9 mouse cellular contexts compared by ENCODE assay signal in the genomic region with DNA sequence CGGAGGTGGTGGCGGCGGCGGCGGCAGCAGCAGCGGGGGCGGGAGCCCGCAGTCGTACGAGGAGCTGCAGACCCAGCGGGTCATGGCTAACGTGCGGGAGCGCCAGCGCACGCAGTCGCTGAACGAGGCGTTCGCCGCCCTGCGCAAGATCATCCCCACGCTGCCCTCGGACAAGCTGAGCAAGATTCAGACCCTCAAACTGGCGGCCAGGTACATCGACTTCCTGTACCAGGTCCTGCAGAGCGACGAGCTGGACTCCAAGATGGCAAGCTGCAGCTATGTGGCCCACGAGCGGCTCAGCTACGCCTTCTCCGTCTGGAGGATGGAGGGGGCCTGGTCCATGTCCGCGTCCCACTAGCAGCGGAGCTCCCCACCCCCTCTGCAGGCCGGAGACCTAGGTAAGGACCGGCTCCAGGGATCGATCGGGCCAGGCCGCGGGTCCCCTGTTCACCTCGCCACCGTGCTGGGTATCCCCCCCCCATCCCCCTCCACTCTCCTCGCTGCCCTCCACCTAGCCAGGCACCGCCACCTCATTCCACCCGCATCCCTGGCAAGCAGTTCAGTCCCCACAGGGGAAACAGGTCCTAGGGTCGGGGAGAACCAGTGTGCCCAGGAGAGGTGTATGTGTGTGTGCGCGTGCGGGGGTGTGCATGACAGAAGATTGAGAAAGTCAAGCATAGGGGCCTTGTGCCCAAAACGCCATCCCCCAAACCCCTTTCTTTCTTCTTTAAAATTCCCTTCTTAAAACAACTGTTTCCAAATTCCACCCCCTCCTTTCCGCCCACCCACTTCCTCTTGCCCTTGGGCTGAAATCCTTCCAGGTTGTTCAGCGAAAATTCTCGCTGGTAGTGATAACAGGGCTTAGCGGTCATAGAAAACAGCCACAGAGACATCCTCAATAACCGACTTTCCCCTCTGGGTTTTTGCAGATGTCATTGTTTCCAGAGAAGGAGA. TPM values are rescaled to one million over a fixed set of nuclear protein-coding genes. Genes with fewer than 3 reads are reported as not detected.
DNase-seq lines count a peak whose midpoint lies in the region; ATAC-seq and TF ChIP-seq lines count a peak whose summit lies in the region.
"Had no signal": no experiment of that assay in that cellular context is flagged by ENCODE, and none has a peak within 500 bp of the region (broad histone marks: within the 10 kb centered on the region; RNA-seq: fewer than 3 reads in every experiment).

No protein-coding gene starts in this region.

- no peaks in the 10 kb centered on the region for H3K36me3 ChIP-seq in kidney, embryonic 16.5 days (ENCODE audit: insufficient read depth, low read length)
- H3K36me3 ChIP-seq in G1E (replicated peaks): no peaks in the 10 kb centered on the region
- no peaks in the 10 kb centered on the region for H3K36me3 ChIP-seq in embryonic facial prominence, embryonic 11.5 days (replicated peaks; ENCODE audit: control insufficient read depth, insufficient read depth, low read depth, low read length)
- no peaks in the 10 kb centered on the region for H3K36me3 ChIP-seq in hindbrain, embryonic 10.5 days
- no peaks in the 10 kb centered on the region for H3K36me3 ChIP-seq in liver, postnatal 0 days (replicated peaks; ENCODE audit: insufficient read depth, low read length)

- peak overlapping the region; percentile 68 for H3K9ac ChIP-seq in kidney, embryonic 16.5 days (replicated peaks; ENCODE audit: low read length)
- peak overlapping the region; percentile 97 for H3K9ac ChIP-seq in embryonic facial prominence, embryonic 11.5 days (replicated peaks; ENCODE audit: low read length)
- peak overlapping the region; percentile 48 for H3K9ac ChIP-seq in liver, postnatal 0 days (replicated peaks)

- WGBS in kidney, embryonic 16.5 days: under 1% methylated on average over 50 of the region's 56 CpGs
- under 1% methylated on average over 47 of the region's 56 CpGs for WGBS in embryonic facial prominence, embryonic 11.5 days
- under 1% methylated on average over 56 of the region's 56 CpGs for WGBS in hindbrain, embryonic 10.5 days
- 2% methylated on average over 46 of the region's 56 CpGs for WGBS in liver, postnatal 0 days (ENCODE audit: insufficient replicate concordance)

- H3K27ac ChIP-seq in kidney, embryonic 16.5 days (ENCODE audit: low read length): peak overlapping the region; percentile 60; the same call in 1 of the 2 replicates
- H3K27ac ChIP-seq in embryonic facial prominence, embryonic 11.5 days (replicated peaks; ENCODE audit: low read depth, low read length): peak overlapping the region; percentile 98
- peak overlapping the region; percentile 90 for H3K27ac ChIP-seq in hindbrain, embryonic 10.5 days
- H3K27ac ChIP-seq in liver, postnatal 0 days (ENCODE audit: low read depth): no peak overlapping the region

- TF ChIP-seq EP300 in liver, postnatal 0 days (IDR thresholded peaks at IDR 0.05; ENCODE audit: low read depth): no peak

- ATAC-seq in kidney, embryonic 16.5 days (ENCODE audit: low FRiP score, low TSS enrichment): peak; percentile 64
- no peak for ATAC-seq in G1E (ENCODE audit: extremely low read depth, insufficient number of reproducible peaks, low FRiP score, poor library complexity, severe bottlenecking)
- peak; percentile 15; the same call in 1 of the 2 replicates for ATAC-seq in embryonic facial prominence, embryonic 11.5 days (replicated peaks; ENCODE audit: insufficient number of reproducible peaks, low FRiP score, low TSS enrichment, low read depth)
- ATAC-seq in liver, postnatal 0 days: no peak
- ATAC-seq in megakaryocyte-erythroid progenitor cell, adult 5-6 weeks (replicated peaks; ENCODE audit: low FRiP score, low TSS enrichment, poor library complexity, severe bottlenecking): no peak

- H3K4me2 ChIP-seq in kidney, embryonic 16.5 days (replicated peaks; ENCODE audit: low read depth, low read length): peak overlapping the region; percentile 68
- peak overlapping the region; percentile 78 for H3K4me2 ChIP-seq in embryonic facial prominence, embryonic 11.5 days (ENCODE audit: low read depth, low read length)
- H3K4me2 ChIP-seq in liver, postnatal 0 days (ENCODE audit: low read depth, low read length): peak overlapping the region; percentile 72

- H3K4me3 ChIP-seq in kidney, embryonic 16.5 days (ENCODE audit: low read length): peak overlapping the region; percentile 68
- peak overlapping the region; percentile 2; the same call in 1 of the 2 replicates for H3K4me3 ChIP-seq in G1E (ENCODE audit: low read depth, low read length)
- peak overlapping the region; percentile 79 for H3K4me3 ChIP-seq in embryonic facial prominence, embryonic 11.5 days (ENCODE audit: low read depth, low read length)
- peak overlapping the region; percentile 68 for H3K4me3 ChIP-seq in hindbrain, embryonic 10.5 days
- peak overlapping the region; percentile 48 for H3K4me3 ChIP-seq in liver, postnatal 0 days (ENCODE audit: low read depth, low read length)

- peaks cover 81% of the 10 kb centered on the region for H3K27me3 ChIP-seq in kidney, embryonic 16.5 days (ENCODE audit: insufficient read depth, low read length)
- peaks cover 7% of the 10 kb centered on the region; the same call in 1 of the 2 replicates for H3K27me3 ChIP-seq in G1E (ENCODE audit: insufficient read depth, low read length)
- H3K27me3 ChIP-seq in embryonic facial prominence, embryonic 11.5 days (ENCODE audit: control insufficient read depth, insufficient read depth, low read length): peaks cover 6% of the 10 kb centered on the region
- H3K27me3 ChIP-seq in hindbrain, embryonic 10.5 days (ENCODE audit: insufficient read depth, poor library complexity, severe bottlenecking): peaks cover 100% of the 10 kb centered on the region
- peaks cover 78% of the 10 kb centered on the region for H3K27me3 ChIP-seq in liver, postnatal 0 days (ENCODE audit: insufficient read depth, low read length)

- no peak for TF ChIP-seq CTCF in G1E (IDR thresholded peaks at IDR 0.05; ENCODE audit: low read depth, low read length)
- TF ChIP-seq CTCF in liver, postnatal 0 days (IDR thresholded peaks at IDR 0.05; ENCODE audit: low read depth): no peak

- H3K9me3 ChIP-seq in kidney, embryonic 16.5 days (ENCODE audit: low read length): no peaks in the 10 kb centered on the region
- H3K9me3 ChIP-seq in G1E (replicated peaks): peaks cover 50% of the 10 kb centered on the region
- H3K9me3 ChIP-seq in embryonic facial prominence, embryonic 11.5 days (replicated peaks; ENCODE audit: control insufficient read depth, low read length): no peaks in the 10 kb centered on the region
- no peaks in the 10 kb centered on the region for H3K9me3 ChIP-seq in hindbrain, embryonic 10.5 days
- H3K9me3 ChIP-seq in liver, postnatal 0 days (ENCODE audit: low read length): no peaks in the 10 kb centered on the region

- DNase-seq in kidney, adult 11 months: no peak
- DNase-seq in G1E (ENCODE audit: low spot score): no peak
- peak; percentile 64 for DNase-seq in embryonic facial prominence, embryonic 11.5 days (ENCODE audit: low spot score)
- DNase-seq in hindbrain, embryonic 10.5 days (ENCODE audit: low spot score): peak; percentile 69
- peak; percentile 14 for DNase-seq in liver, postnatal 0 days
- no peak for DNase-seq in thymus, postnatal 25 days

- H3K4me1 ChIP-seq in kidney, embryonic 16.5 days (ENCODE audit: insufficient read depth, low read length): peaks cover 9% of the 10 kb centered on the region; the same call in 1 of the 2 replicates
- H3K4me1 ChIP-seq in G1E (ENCODE audit: insufficient read depth, low read depth, low read length): no peaks in the 10 kb centered on the region
- no peaks in the 10 kb centered on the region for H3K4me1 ChIP-seq in embryonic facial prominence, embryonic 11.5 days (ENCODE audit: control insufficient read depth, insufficient read depth, low read length)
- peaks cover 46% of the 10 kb centered on the region for H3K4me1 ChIP-seq in hindbrain, embryonic 10.5 days (replicated peaks)
- H3K4me1 ChIP-seq in liver, postnatal 0 days (ENCODE audit: insufficient read depth): peaks cover 4% of the 10 kb centered on the region; the same call in 1 of the 2 replicates

RNA-seq across cellular contexts. Expression of a gene that starts 1.0 kb away (rescaled TPM):
- 1.4 and 1.8 TPM in 2 replicates for polyA plus RNA-seq in kidney, embryonic 16.5 days (2015; fragmentation: Nextera tagmentation; extraction: Ambion mirVana)
- total RNA-seq in G1E (2014; fragmentation: Nextera tagmentation) (not detected in 2 replicates), G1E (2017) (not detected in 2 replicates)
- polyA plus RNA-seq in G1E (2012): not detected in 2 replicates
- 78.8 and 92.7 TPM in 2 replicates for polyA plus RNA-seq in embryonic facial prominence, embryonic 11.5 days (2014; fragmentation: Nextera tagmentation; extraction: Ambion mirVana)
- polyA plus RNA-seq in hindbrain, embryonic 10.5 days (2016; fragmentation: Nextera tagmentation; extraction: Ambion mirVana): 13.6 and 14.9 TPM in 2 replicates
- 0.27 and 0.38 TPM in 2 replicates for polyA plus RNA-seq in liver, postnatal 0 days (2015; fragmentation: Nextera tagmentation; extraction: Ambion mirVana)
- not detected in 2 replicates for total RNA-seq in megakaryocyte-erythroid progenitor cell, adult 5-6 weeks (2014; fragmentation: Nextera tagmentation)
- total RNA-seq in megakaryocyte-erythroid progenitor cell, adult 5-6 weeks (2017): not detected in 2 replicates
- total RNA-seq: neutrophil, adult 5-6 weeks had no signal

RNA-seq across cellular contexts. Expression of a gene that starts 30.3 kb away (rescaled TPM):
- not detected in 2 replicates for polyA plus RNA-seq in kidney, embryonic 16.5 days (2015; fragmentation: Nextera tagmentation; extraction: Ambion mirVana)
- not detected in 2 replicates for total RNA-seq in G1E (2014; fragmentation: Nextera tagmentation)
- total RNA-seq in G1E (2017): 0.16 TPM in 1 of 2 replicates, not detected in the other
- not detected in 2 replicates for polyA plus RNA-seq in G1E (2012)
- not detected in 2 replicates for polyA plus RNA-seq in embryonic facial prominence, embryonic 11.5 days (2014; fragmentation: Nextera tagmentation; extraction: Ambion mirVana)
- polyA plus RNA-seq in hindbrain, embryonic 10.5 days (2016; fragmentation: Nextera tagmentation; extraction: Ambion mirVana): 2.3 and 2.6 TPM in 2 replicates
- polyA plus RNA-seq in liver, postnatal 0 days (2015; fragmentation: Nextera tagmentation; extraction: Ambion mirVana): not detected in 2 replicates
- total RNA-seq in megakaryocyte-erythroid progenitor cell, adult 5-6 weeks (2014; fragmentation: Nextera tagmentation): not detected in 2 replicates
- total RNA-seq in megakaryocyte-erythroid progenitor cell, adult 5-6 weeks (2017): not detected in 2 replicates
- total RNA-seq: neutrophil, adult 5-6 weeks had no signal

Comparison
In these comparisons a context has a peak if more than half of its experiments do, and no peak if none do; other contexts are left out.
1. ATAC-seq: peak in kidney, embryonic 16.5 days (single experiment) and embryonic facial prominence, embryonic 11.5 days (single experiment); none in G1E (single experiment), liver, postnatal 0 days (single experiment) and megakaryocyte-erythroid progenitor cell, adult 5-6 weeks (single experiment).
2. H3K4me3 ChIP-seq: peak in every context shown above with its lines; median percentile 79 in embryonic facial prominence, embryonic 11.5 days; 68 in kidney, embryonic 16.5 days; 68 in hindbrain, embryonic 10.5 days; 48 in liver, postnatal 0 days; 2 in G1E.
3. DNase-seq: peak in embryonic facial prominence, embryonic 11.5 days (single experiment), hindbrain, embryonic 10.5 days (single experiment) and liver, postnatal 0 days (single experiment); none in kidney, adult 11 months (single experiment), G1E (single experiment) and thymus, postnatal 25 days (single experiment).
4. Peak in every context shown above with its lines, with median percentiles within 50 percentile points of each other: H3K4me2 ChIP-seq and H3K9ac ChIP-seq.